Mouse (Mus musculus) stomach, postnatal 0 days (tissue): ENCODE measurements around the gene Fgfr2.

Experiments
- CTCF ChIP-seq: IDR thresholded peaks from 2 replicates; pipeline ENCODE4 v1.5.1; 2016; ENCODE audit warnings: antibody characterized with exemption, low read depth, mild to moderate bottlenecking, moderate library complexity
- EP300 ChIP-seq: optimal IDR thresholded peaks from 2 replicates; pipeline ENCODE3; 2016; ENCODE audit warnings: antibody characterized with exemption

GRCm38 (mm10) chr7:131647583-131647982, 1475.6 kb downstream of the Fgfr2 start:
- TF ChIP-seq CTCF: no peak
- TF ChIP-seq EP300: no peak
